Mouse (Mus musculus) testis, postnatal 10 days (tissue): ENCODE measurements around the gene Gm17124.
"Not testable (repeated sequence)": the region's sequence is repeated elsewhere in the genome, so short reads cannot be mapped to it uniquely, and the experiment has no call there.

Source experiments
- DNase-seq: peaks from one replicate; pipeline ENCODE4 v3.0.0; 2021; ENCODE audit warnings: low spot score

Gm17124 gene

GRCm38 (mm10) chr14:42599782-42600181 is at the start of gene Gm17124:
Gene Gm17124 (minus strand): TSS chr14:42599882.
- DNase-seq, result not testable (repeated sequence)

- DNase-seq, result not testable (repeated sequence)
Measured at GRCm38 (mm10) chr14:42641817-42642216, 42.1 kb upstream of the Gm17124 start, which contains the start of gene Gm3633. Gene Gm3633 (minus strand): TSS chr14:42641917.
